8 mouse cellular contexts compared by ENCODE assay signal in genomic region chr4:81567928-81568327, GRCm38 (mm10).
DNase-seq lines count a peak whose midpoint lies in the region; ATAC-seq lines count a peak whose summit lies in the region.

No protein-coding gene starts in this region.

- peaks cover 42% of the 10 kb centered on the region for H3K4me1 ChIP-seq in embryonic facial prominence, embryonic 13.5 days
- H3K4me1 ChIP-seq in neural tube, embryonic 11.5 days (ENCODE audit: control insufficient read depth, insufficient read depth, low read length), result peaks cover 3% of the 10 kb centered on the region; the same call in 1 of the 2 replicates

- no peaks in the 10 kb centered on the region for H3K27me3 ChIP-seq in embryonic facial prominence, embryonic 13.5 days
- H3K27me3 ChIP-seq in neural tube, embryonic 11.5 days (ENCODE audit: control insufficient read depth, insufficient read depth, low read length), result no peaks in the 10 kb centered on the region

- no peaks in the 10 kb centered on the region for H3K9me3 ChIP-seq in embryonic facial prominence, embryonic 13.5 days
- no peaks in the 10 kb centered on the region for H3K9me3 ChIP-seq in neural tube, embryonic 11.5 days (ENCODE audit: control insufficient read depth, low read length)

- H3K4me3 ChIP-seq in embryonic facial prominence, embryonic 13.5 days, result no peak overlapping the region
- no peak overlapping the region for H3K4me3 ChIP-seq in neural tube, embryonic 11.5 days (ENCODE audit: low read depth, low read length)

- ATAC-seq in embryonic facial prominence, embryonic 13.5 days (ENCODE audit: insufficient number of reproducible peaks, insufficient read depth, low FRiP score, low TSS enrichment, low read depth), result no peak
- peak; percentile 96 for ATAC-seq in neural tube, embryonic 11.5 days (ENCODE audit: insufficient read depth, low FRiP score, low TSS enrichment)

- intact Hi-C loops in left cerebral cortex, postnatal 14 days (cut with DNase I), result loop anchor here (5.0 to 10.0 kb wide), 3 partner anchors 393 to 1019 kb away; no protein-coding TSS in a partner anchor

- no peak overlapping the region for H3K4me2 ChIP-seq in embryonic facial prominence, embryonic 13.5 days
- H3K4me2 ChIP-seq in neural tube, embryonic 11.5 days (ENCODE audit: low read depth), result no peak overlapping the region

- H3K27ac ChIP-seq in embryonic facial prominence, embryonic 13.5 days, result peak overlapping the region; percentile 85
- peak overlapping the region; percentile 31 for H3K27ac ChIP-seq in neural tube, embryonic 11.5 days (ENCODE audit: low read depth, low read length)

- no peaks in the 10 kb centered on the region for H3K36me3 ChIP-seq in embryonic facial prominence, embryonic 13.5 days
- H3K36me3 ChIP-seq in neural tube, embryonic 11.5 days (ENCODE audit: control insufficient read depth, insufficient read depth, low read length), result no peaks in the 10 kb centered on the region

- WGBS in embryonic facial prominence, embryonic 13.5 days, result 27% methylated on average over 5 of the region's 5 CpGs
- WGBS in neural tube, embryonic 11.5 days, result 29% methylated on average over 5 of the region's 5 CpGs

- peak; percentile 45 to 54 for DNase-seq in left cerebral cortex, postnatal 14 days (ENCODE audit: low spot score in 2 of 2)
- no peak for DNase-seq in left cerebral cortex, adult 11 months (ENCODE audit: low spot score)
- DNase-seq in kidney, adult 9 months, result peak; percentile 27
- DNase-seq in neural tube, embryonic 11.5 days (ENCODE audit: low spot score), result peak; percentile 75
- no peak for DNase-seq in adrenal gland, adult 8-10 months
- DNase-seq in thymus, postnatal 36 days, result no peak
- no peak for DNase-seq in ovary, postnatal 14 days (ENCODE audit: low spot score)

- H3K9ac ChIP-seq in embryonic facial prominence, embryonic 13.5 days, result no peak overlapping the region
- no peak overlapping the region for H3K9ac ChIP-seq in neural tube, embryonic 11.5 days (ENCODE audit: low read length)

Comparison
In these comparisons a context has a peak if more than half of its experiments do, and no peak if none do; other contexts are left out.
1. DNase-seq: peak in left cerebral cortex, postnatal 14 days (2 of 2), kidney, adult 9 months (single experiment) and neural tube, embryonic 11.5 days (single experiment); none in left cerebral cortex, adult 11 months (single experiment), adrenal gland, adult 8-10 months (single experiment), thymus, postnatal 36 days (0 of 2) and ovary, postnatal 14 days (single experiment).